Comparison of ENCODE assay signal across 8 mouse cellular contexts in genomic region chr2:20967646-20968351, GRCm38 (mm10). TPM values are rescaled to one million over a fixed set of nuclear protein-coding genes. Genes with fewer than 3 reads are reported as not detected.
DNase-seq lines count a peak whose midpoint lies in the region; ATAC-seq lines count a peak whose summit lies in the region.

No protein-coding gene starts in this region.

- under 1% methylated on average over 51 of the region's 57 CpGs for WGBS in forebrain, embryonic 10.5 days
- WGBS in hindbrain, embryonic 12.5 days = under 1% methylated on average over 39 of the region's 57 CpGs
- WGBS in neural tube, embryonic 11.5 days = under 1% methylated on average over 49 of the region's 57 CpGs

- H3K4me3 ChIP-seq in forebrain, embryonic 10.5 days = peak overlapping the region; percentile 95
- peak overlapping the region; percentile 91 for H3K4me3 ChIP-seq in hindbrain, embryonic 12.5 days
- peak overlapping the region; percentile 91 for H3K4me3 ChIP-seq in neural tube, embryonic 11.5 days (ENCODE audit: low read depth, low read length)

- peak overlapping the region; percentile 80 for H3K4me2 ChIP-seq in hindbrain, embryonic 12.5 days (replicated peaks)
- peak overlapping the region; percentile 72 for H3K4me2 ChIP-seq in neural tube, embryonic 11.5 days (ENCODE audit: low read depth)

- peak overlapping the region; percentile 98 for H3K9ac ChIP-seq in hindbrain, embryonic 12.5 days
- H3K9ac ChIP-seq in neural tube, embryonic 11.5 days (ENCODE audit: low read length) = peak overlapping the region; percentile 99

- H3K4me1 ChIP-seq in forebrain, embryonic 10.5 days = peaks cover 56% of the 10 kb centered on the region
- peaks cover 18% of the 10 kb centered on the region for H3K4me1 ChIP-seq in hindbrain, embryonic 12.5 days
- H3K4me1 ChIP-seq in neural tube, embryonic 11.5 days (ENCODE audit: control insufficient read depth, insufficient read depth, low read length) = peaks cover 14% of the 10 kb centered on the region

- no peaks in the 10 kb centered on the region for H3K27me3 ChIP-seq in forebrain, embryonic 10.5 days (ENCODE audit: poor library complexity, severe bottlenecking)
- H3K27me3 ChIP-seq in hindbrain, embryonic 12.5 days = no peaks in the 10 kb centered on the region
- H3K27me3 ChIP-seq in neural tube, embryonic 11.5 days (ENCODE audit: control insufficient read depth, insufficient read depth, low read length) = no peaks in the 10 kb centered on the region

- DNase-seq in adrenal gland, adult 18-20 months (ENCODE audit: low spot score in 2 of 2) = peak; percentile 45 to 49
- DNase-seq in adrenal gland, adult 8-10 months = no peak
- DNase-seq in adipocyte (ENCODE audit: low spot score) (peak; percentile 47), liver (peak; percentile 59)
- DNase-seq in forebrain, embryonic 10.5 days (ENCODE audit: extremely low spot score, low spot score) = peak; percentile 52
- no peak for DNase-seq in neural tube, embryonic 11.5 days (ENCODE audit: low spot score)
- peak; percentile 35 for DNase-seq in thymus, postnatal 14 days

- no peak for ATAC-seq in hindbrain, embryonic 12.5 days (ENCODE audit: low FRiP score)
- no peak; the same call in 1 of the 2 replicates for ATAC-seq in neural tube, embryonic 11.5 days (ENCODE audit: insufficient read depth, low FRiP score, low TSS enrichment)

- H3K9me3 ChIP-seq in forebrain, embryonic 10.5 days = no peaks in the 10 kb centered on the region
- H3K9me3 ChIP-seq in hindbrain, embryonic 12.5 days (replicated peaks) = no peaks in the 10 kb centered on the region
- H3K9me3 ChIP-seq in neural tube, embryonic 11.5 days (ENCODE audit: control insufficient read depth, low read length) = no peaks in the 10 kb centered on the region

- H3K27ac ChIP-seq in forebrain, embryonic 10.5 days = peak overlapping the region; percentile 100
- H3K27ac ChIP-seq in hindbrain, embryonic 12.5 days = peak overlapping the region; percentile 100
- H3K27ac ChIP-seq in neural tube, embryonic 11.5 days (ENCODE audit: low read depth, low read length) = peak overlapping the region; percentile 99

- no peaks in the 10 kb centered on the region for H3K36me3 ChIP-seq in forebrain, embryonic 10.5 days (replicated peaks)
- no peaks in the 10 kb centered on the region for H3K36me3 ChIP-seq in hindbrain, embryonic 12.5 days
- H3K36me3 ChIP-seq in neural tube, embryonic 11.5 days (ENCODE audit: control insufficient read depth, insufficient read depth, low read length) = no peaks in the 10 kb centered on the region

RNA-seq across cellular contexts. Expression of gene Arhgap21, which starts 0.9 kb away (rescaled TPM):
- total RNA-seq in adrenal gland, adult 18-20 months (2021) = 10 to 100 TPM; 55.5 to 67.8 TPM
- 10 to 100 TPM; 68.7 to 89.1 (median 80.5) TPM for total RNA-seq in adrenal gland, adult 8-10 months (2022)
- polyA plus RNA-seq in forebrain, embryonic 10.5 days (2016; fragmentation: Nextera tagmentation; extraction: Ambion mirVana) = 24.3 and 27.9 TPM in 2 replicates
- 64.4 and 66.1 TPM in 2 replicates for polyA plus RNA-seq in hindbrain, embryonic 12.5 days (2016; fragmentation: Nextera tagmentation; extraction: Ambion mirVana)
- polyA plus RNA-seq in neural tube, embryonic 11.5 days (2014; fragmentation: Nextera tagmentation; extraction: Ambion mirVana) = 49.4 and 50.0 TPM in 2 replicates

Comparison
In these comparisons a context has a peak if more than half of its experiments do, and no peak if none do; other contexts are left out.
1. DNase-seq: peak in adrenal gland, adult 18-20 months (2 of 2), adipocyte (single experiment), forebrain, embryonic 10.5 days (single experiment), liver (single experiment) and thymus, postnatal 14 days (single experiment); none in adrenal gland, adult 8-10 months (single experiment) and neural tube, embryonic 11.5 days (single experiment).
2. Peak in every context shown above with its lines, with median percentiles within 50 percentile points of each other: H3K27ac ChIP-seq and H3K4me3 ChIP-seq.